Mouse (Mus musculus): Measurements from ENCODE around the gene Ubap1l.

- TF ChIP-seq CTCF (IDR thresholded peaks at IDR 0.05; ENCODE audit: extremely low read depth, insufficient read length, insufficient replicate concordance, low read depth, low read length) (no peak), POLR2A (IDR thresholded peaks at IDR 0.05; ENCODE audit: low read depth, low read length) (no peak)
These were observed 1.8 kb upstream of the Ubap1l start for GRCm38 (mm10) chr9:65358956-65359480.
